Mouse (Mus musculus) liver, postnatal 0 days (tissue): ENCODE results near the gene Ubald1.

Experiments used
- CTCF ChIP-seq: sonication (generic); IDR thresholded peaks from 2 replicates; pipeline ENCODE4 v1.5.1; 2016; ENCODE audit warnings: antibody characterized with exemption, low read depth
- EP300 ChIP-seq: IDR thresholded peaks from 2 replicates; pipeline ENCODE4 v1.6.1; 2016; ENCODE audit warnings: antibody characterized with exemption, low read depth, mild to moderate bottlenecking

DNA sequence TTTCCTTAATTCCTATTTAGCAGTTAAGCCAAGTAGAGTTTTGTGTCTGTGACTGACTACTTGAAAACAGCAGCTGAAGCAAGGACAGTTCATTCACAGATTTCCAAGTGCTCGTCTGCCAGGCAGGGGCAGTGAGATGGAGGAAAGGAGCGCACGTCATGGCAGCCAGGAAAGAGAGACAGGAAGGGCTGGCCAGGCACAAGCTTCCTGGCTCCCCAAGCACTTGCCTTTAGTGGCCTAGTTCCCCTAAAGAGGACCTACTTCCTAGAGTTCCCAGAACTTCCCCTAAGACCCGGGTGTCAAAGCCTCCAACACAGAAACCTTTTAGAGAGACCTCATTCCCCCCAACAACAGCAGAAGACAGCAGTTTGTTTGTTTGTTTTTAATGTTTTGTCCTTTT, 40.4 kb upstream of the Ubald1 start:
- TF ChIP-seq CTCF (no peak), EP300 (no peak)
